In the genomic region with DNA sequence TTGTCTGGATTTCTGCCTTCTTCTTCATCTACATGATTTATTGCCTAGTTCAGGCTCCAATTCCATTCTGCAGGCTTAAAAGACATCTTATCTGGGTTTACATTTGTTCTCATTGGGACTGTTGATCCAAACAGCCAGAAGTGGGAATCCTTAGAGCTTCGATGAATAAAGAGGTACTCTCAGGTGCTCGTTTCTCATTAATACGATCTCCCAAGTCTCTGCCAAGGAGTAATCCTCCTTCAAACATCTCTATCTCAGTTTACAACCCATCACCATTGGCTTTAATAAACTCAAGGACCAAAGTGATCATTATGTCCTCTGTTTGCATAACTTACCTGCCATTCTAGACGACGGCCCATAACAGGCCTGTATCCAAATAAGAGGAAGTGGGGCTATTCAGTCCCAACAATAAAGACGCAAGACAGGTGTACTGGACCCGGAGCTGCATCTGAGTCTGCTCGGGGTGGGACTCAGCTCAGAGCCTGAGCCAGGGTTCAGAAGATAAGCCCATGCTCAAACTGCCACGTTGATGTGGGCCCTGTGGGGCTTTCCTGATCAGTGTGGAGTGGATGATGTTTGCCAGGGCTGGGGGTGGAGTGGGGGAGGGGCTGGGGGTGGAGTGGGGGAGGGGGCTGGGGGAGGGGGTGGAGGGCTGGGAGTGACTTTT, we compare ENCODE assay signal across 19 mouse cellular contexts. TPM values are rescaled to one million over a fixed set of nuclear protein-coding genes. Genes with fewer than 3 reads are reported as not detected.
"Had no signal": no experiment of that assay in that cellular context is flagged by ENCODE, and none has a peak within 500 bp of the region (broad histone marks: within the 10 kb centered on the region; RNA-seq: fewer than 3 reads in every experiment).

No protein-coding gene starts in this region.

- DNase-seq: liver, postnatal 0 days; lung, adult 2 months; lung, postnatal 14 days; lung, postnatal 36 days; right cerebral cortex, postnatal 14 days; thymus, adult 2 months; thymus, postnatal 25 days had no signal

- H3K4me1 ChIP-seq: lung, embryonic 15.5 days; megakaryocyte, embryonic 14.5 days; midbrain, embryonic 13.5 days; midbrain, embryonic 15.5 days; neural tube, embryonic 12.5 days had no signal

- H3K36me3 ChIP-seq: lung, embryonic 15.5 days; midbrain, embryonic 13.5 days; midbrain, embryonic 15.5 days; neural tube, embryonic 12.5 days had no signal

- H3K27me3 ChIP-seq: lung, embryonic 15.5 days; midbrain, embryonic 13.5 days; midbrain, embryonic 15.5 days; neural tube, embryonic 12.5 days had no signal

- ATAC-seq: liver, postnatal 0 days; lung, postnatal 0 days; midbrain, embryonic 13.5 days; midbrain, embryonic 15.5 days had no signal

- H3K4me2 ChIP-seq: lung, embryonic 15.5 days; midbrain, embryonic 11.5 days; midbrain, embryonic 13.5 days; midbrain, embryonic 15.5 days; neural tube, embryonic 12.5 days had no signal

- H3K4me3 ChIP-seq: lung, embryonic 15.5 days; megakaryocyte, embryonic 14.5 days; midbrain, embryonic 13.5 days; midbrain, embryonic 15.5 days; neural tube, embryonic 12.5 days had no signal

- H3K9me3 ChIP-seq: lung, embryonic 15.5 days; megakaryocyte, embryonic 14.5 days; midbrain, embryonic 13.5 days; midbrain, embryonic 15.5 days; neural tube, embryonic 12.5 days had no signal

- H3K27ac ChIP-seq: lung, embryonic 15.5 days; macrophage; midbrain, embryonic 13.5 days; midbrain, embryonic 15.5 days; neural tube, embryonic 12.5 days had no signal

- H3K9ac ChIP-seq: liver, postnatal 0 days; lung, embryonic 15.5 days; midbrain, embryonic 13.5 days; midbrain, embryonic 15.5 days; neural tube, embryonic 12.5 days had no signal

RNA-seq across cellular contexts. Expression of gene Tmprss2, which starts 38.7 kb away (rescaled TPM):
- total RNA-seq: megakaryocyte progenitor cell, adult 5-6 weeks; monocyte, adult 5-6 weeks; neutrophil, adult 5-6 weeks had no signal
- polyA plus RNA-seq: macrophage; midbrain, postnatal 0 days had no signal
